Mouse (Mus musculus) small intestine, adult 2 months (tissue): ENCODE measurements at regions not wholly inside any gene's neighbourhood (a gene's known extent, or its start where the extent isn't known, plus 50 kb on each side); places are given as distances from the start of the nearest gene placed in this dataset.

ENCODE experiments used
- CTCF ChIP-seq: fragments of 200-500 bp; IDR thresholded peaks from 2 replicates; pipeline ENCODE4 v1.5.1; 2012; ENCODE audit warnings: low read depth, mild to moderate bottlenecking, control low read depth, inconsistent platforms, low read length, moderate library complexity, mixed read lengths; ENCODE audit not compliant: insufficient replicate concordance, insufficient read length; ENCODE audit errors: extremely low read depth
- POLR2A ChIP-seq: fragments of 200-500 bp; IDR thresholded peaks from 2 replicates; pipeline ENCODE4 v1.6.1; 2012; ENCODE audit warnings: low read depth, mild to moderate bottlenecking, control low read depth, inconsistent platforms, low read length, moderate library complexity

DNA sequence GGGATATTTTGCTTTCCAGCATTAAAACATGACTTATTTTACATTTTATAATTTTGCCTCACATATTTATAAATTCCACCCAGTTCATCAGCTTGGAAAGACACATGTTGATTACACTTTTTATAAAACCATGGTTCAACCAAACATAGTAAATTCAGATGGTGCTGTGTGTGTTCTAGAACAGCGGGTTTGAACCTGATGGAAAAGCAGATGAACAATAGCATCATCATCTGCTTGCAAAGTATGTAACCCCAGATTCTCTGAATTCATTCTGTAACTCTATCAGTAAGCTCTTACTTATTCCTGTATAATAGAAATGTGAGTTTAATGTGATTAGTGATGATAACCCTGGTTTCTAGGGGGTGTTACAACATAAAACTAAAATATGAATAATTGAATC, 517.4 kb downstream of the Ptprc start:
- TF ChIP-seq POLR2A (no peak), CTCF (no peak)
